Mouse (Mus musculus) liver, embryonic 14.5 days (tissue): ENCODE data around the gene March1.

Experiments
- CTCF ChIP-seq: IDR thresholded peaks from 2 replicates; pipeline ENCODE4 v1.5.1; 2016; ENCODE audit warnings: antibody characterized with exemption, low read depth, control low read depth
- EP300 ChIP-seq: IDR thresholded peaks from 2 replicates; pipeline ENCODE4 v1.6.1; 2016; ENCODE audit warnings: antibody characterized with exemption, low read depth

GRCm38 (mm10) chr8:66494496-66494895 is 876.8 kb downstream of the March1 start:
- TF ChIP-seq CTCF (no peak), EP300 (no peak)
